Mouse (Mus musculus) liver, embryonic 13.5 days (tissue): Measurements from ENCODE around the gene Dnah17. TPM values are rescaled to one million over a fixed set of nuclear protein-coding genes. Genes with fewer than 3 reads are reported as not detected.

Experiments used
- ATAC-seq: fragments of 200-750 bp; cut with Nextera tagmentation; 2 replicates; pipeline ENCODE4 v1.8.0; 2017; ENCODE audit warnings: low read depth, mild to moderate bottlenecking, moderate number of reproducible peaks, moderate library complexity
- DNase-seq: peaks from one replicate; pipeline ENCODE4 v3.0.0; 2022
- H3K27ac ChIP-seq: fragments of 300-500 bp; sonication (generic); 2 replicates; pipeline ENCODE4 v1.5.1; 2015; ENCODE audit warnings: moderate library complexity, mild to moderate bottlenecking, inconsistent platforms
- H3K27me3 ChIP-seq: fragments of 300-500 bp; sonication (generic); 2 replicates; pipeline ENCODE4 v1.6.1; 2015; ENCODE audit warnings: mild to moderate bottlenecking, inconsistent platforms
- H3K36me3 ChIP-seq: fragments of 300-500 bp; sonication (generic); 2 replicates; pipeline ENCODE4 v1.6.1; 2015; ENCODE audit warnings: mild to moderate bottlenecking, inconsistent platforms
- H3K4me1 ChIP-seq: fragments of 300-500 bp; sonication (generic); replicated peaks from 2 replicates; pipeline ENCODE4 v1.6.1; 2015; ENCODE audit warnings: inconsistent platforms
- H3K4me2 ChIP-seq: fragments of 300-500 bp; sonication (generic); 2 replicates; pipeline ENCODE4 v1.6.1; 2015; ENCODE audit warnings: inconsistent platforms, mild to moderate bottlenecking, moderate library complexity
- H3K4me3 ChIP-seq: fragments of 300-500 bp; sonication (generic); replicated peaks from 2 replicates; pipeline ENCODE4 v1.5.1; 2015; ENCODE audit warnings: mild to moderate bottlenecking, inconsistent platforms
- H3K9ac ChIP-seq: fragments of 300-500 bp; sonication (generic); 2 replicates; pipeline ENCODE4 v1.6.1; 2015; ENCODE audit warnings: mild to moderate bottlenecking, inconsistent platforms
- H3K9me3 ChIP-seq: fragments of 300-500 bp; sonication (generic); replicated peaks from 2 replicates; pipeline ENCODE4 v1.6.1; 2016; ENCODE audit warnings: inconsistent platforms
- WGBS: fragments of 180-500 bp; shearing (Covaris S2); methylation state at CpG from one replicate; pipeline ENCODE4 v1.1.7; 2015; ENCODE audit not compliant: insufficient replicate concordance; 5-methylcytosine and 5-hydroxymethylcytosine counted together
- polyA plus RNA-seq: library from polyadenylated mRNA; unstranded; fragments of >200 nt; fragmentation: Nextera tagmentation; extraction: Ambion mirVana; gene quantifications from 2 replicates; pipeline ENCODE4 v1.2.1, GENCODE M21; 2015

Dnah17 gene
- polyA plus RNA-seq = 0.07 and 0.10 TPM in 2 replicates

DNA sequence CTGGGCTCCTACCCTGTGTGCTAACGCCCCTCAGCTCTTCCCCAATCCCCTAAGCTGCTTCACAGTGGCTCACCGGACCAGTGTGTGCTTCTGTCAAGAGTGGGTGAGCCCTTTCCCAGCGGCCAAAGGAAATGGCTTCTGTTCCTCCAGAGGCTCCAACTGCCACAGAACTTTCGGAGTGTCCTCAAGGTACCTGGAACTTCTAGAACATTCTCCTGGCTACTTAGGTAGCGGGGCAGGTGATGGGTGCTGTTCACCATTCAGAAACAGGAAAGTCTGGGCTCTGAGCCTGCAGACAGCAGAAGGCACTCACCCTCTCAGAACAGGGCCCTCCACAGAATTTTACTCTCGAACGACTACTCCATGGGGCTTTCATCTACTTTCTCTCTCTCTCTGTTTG is at the start of gene Dnah17:
TSS of gene Dnah17 (minus strand) at position 101 of the 400 bp plus-strand sequence.
- no peak for ATAC-seq
- no peaks in the 10 kb centered on the region for H3K27me3 ChIP-seq
- no peaks in the 10 kb centered on the region for H3K9me3 ChIP-seq
- H3K36me3 ChIP-seq = no peaks in the 10 kb centered on the region
- no peak within 1 kb of the TSS for H3K4me3 ChIP-seq
- no peak for DNase-seq
- no peak within 1 kb of the TSS for H3K27ac ChIP-seq
- peaks cover 13% of the 10 kb centered on the region for H3K4me1 ChIP-seq
- 66% methylated on average over 7 of the region's 7 CpGs for WGBS
- no peak within 1 kb of the TSS for H3K4me2 ChIP-seq
- H3K9ac ChIP-seq = no peak within 1 kb of the TSS

DNA sequence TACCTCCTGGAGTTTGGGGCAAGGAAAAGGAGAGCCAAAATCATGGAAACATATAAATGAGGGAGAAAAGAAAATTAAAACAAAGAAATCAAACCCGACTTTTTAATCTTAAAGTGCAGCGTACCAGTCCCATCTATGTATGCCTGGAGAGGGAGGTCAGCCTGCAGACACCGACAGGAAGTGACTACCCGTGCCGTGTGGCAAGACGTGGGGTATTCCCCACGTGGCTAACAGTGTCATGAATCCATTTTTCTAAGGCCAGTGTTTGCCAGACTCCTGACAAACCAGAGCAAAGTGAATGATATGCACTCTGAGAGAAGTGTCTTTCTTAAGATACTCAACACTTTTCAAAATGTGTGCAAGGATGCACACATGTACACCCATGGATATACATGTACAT is 49.8 kb upstream of the Dnah17 start:
- DNase-seq = no peak
- Histone ChIP-seq H3K9ac (no peak overlapping the region), H3K27me3 (no peaks in the 10 kb centered on the region), H3K4me1 (peaks cover 8% of the 10 kb centered on the region; the same call in 1 of the 2 replicates), H3K36me3 (peaks cover 14% of the 10 kb centered on the region; the same call in 1 of the 2 replicates), H3K4me3 (no peak overlapping the region), H3K4me2 (no peak overlapping the region), H3K9me3 (no peaks in the 10 kb centered on the region), H3K27ac (no peak overlapping the region)
- ATAC-seq = no peak
- 44% methylated on average over 7 of the region's 7 CpGs for WGBS

DNA sequence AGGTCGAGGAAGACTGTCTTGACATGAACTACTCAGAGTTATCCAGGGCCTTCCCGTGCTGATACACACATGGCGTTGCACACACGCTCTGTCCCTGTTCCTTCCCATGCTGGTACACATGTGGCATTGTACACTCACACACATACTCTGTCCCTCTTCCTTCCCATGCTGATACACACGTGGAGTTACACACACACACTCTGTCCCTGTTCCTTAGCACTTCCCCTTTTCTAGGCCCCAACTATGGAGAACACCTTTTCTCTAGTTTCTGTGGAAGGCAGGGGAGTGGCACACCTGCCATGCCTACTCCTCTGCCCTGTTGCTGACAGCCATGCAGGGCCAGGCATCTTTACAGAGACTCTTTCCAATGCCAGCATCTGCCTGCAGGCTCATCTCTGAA is 47.8 kb upstream of the Dnah17 start:
- Histone ChIP-seq H3K9me3 (no peaks in the 10 kb centered on the region), H3K4me2 (no peak overlapping the region), H3K27ac (no peak overlapping the region), H3K36me3 (peaks cover 9% of the 10 kb centered on the region; the same call in 1 of the 2 replicates), H3K9ac (no peak overlapping the region), H3K27me3 (no peaks in the 10 kb centered on the region), H3K4me3 (no peak overlapping the region), H3K4me1 (no peaks in the 10 kb centered on the region)
- WGBS = 56% methylated on average over 5 of the region's 5 CpGs
- ATAC-seq (no peak), DNase-seq (no peak)

DNA sequence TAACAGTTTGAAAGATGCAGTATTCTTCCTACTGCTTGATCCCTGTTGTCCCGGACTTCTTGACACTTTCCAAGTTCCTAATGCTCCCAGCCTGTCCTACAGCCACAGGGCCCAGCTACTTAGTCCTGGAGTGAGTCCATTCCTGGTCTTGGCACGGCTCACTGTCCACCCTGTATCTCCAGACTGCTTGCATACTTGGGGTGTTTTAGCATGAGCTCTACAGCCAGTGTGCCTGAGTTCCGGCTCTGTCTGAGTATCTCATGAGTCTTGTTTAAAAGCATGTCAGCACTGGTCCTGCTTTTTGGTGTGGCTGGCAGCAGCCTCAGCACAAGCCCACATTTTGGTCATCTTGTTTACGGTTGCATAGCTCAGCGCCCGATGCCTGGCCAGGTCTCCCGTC is 44.3 kb upstream of the Dnah17 start:
- no peaks in the 10 kb centered on the region for H3K27me3 ChIP-seq
- no peak overlapping the region for H3K27ac ChIP-seq
- WGBS = 76% methylated on average over 7 of the region's 7 CpGs

DNA sequence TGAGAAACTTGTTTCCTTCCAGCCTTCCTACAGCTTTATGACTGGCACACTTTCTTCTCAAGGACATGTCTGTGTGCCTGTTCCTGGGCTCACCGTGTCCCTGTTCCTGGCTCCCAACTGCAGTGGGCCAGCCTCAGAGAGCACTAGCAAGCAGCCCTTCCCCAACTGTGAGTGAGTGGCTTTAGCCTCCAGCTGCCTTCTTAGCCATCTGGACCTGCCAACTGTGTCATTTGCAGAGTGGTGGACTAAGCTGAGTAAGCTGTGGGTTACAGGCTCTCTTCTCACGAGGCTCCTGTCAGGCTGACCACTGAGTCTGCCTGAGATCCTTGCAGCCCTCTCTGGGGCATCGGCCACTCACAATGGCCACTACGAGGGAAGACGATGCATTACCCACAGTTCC is 42.3 kb upstream of the Dnah17 start:
- Histone ChIP-seq H3K36me3 (peaks cover 4% of the 10 kb centered on the region; the same call in 1 of the 2 replicates), H3K4me2 (no peak overlapping the region), H3K27ac (no peak overlapping the region), H3K4me3 (no peak overlapping the region), H3K27me3 (no peaks in the 10 kb centered on the region), H3K9me3 (no peaks in the 10 kb centered on the region), H3K9ac (no peak overlapping the region), H3K4me1 (no peaks in the 10 kb centered on the region)
- DNase-seq = no peak
- WGBS = 64% methylated on average over 5 of the region's 5 CpGs
- ATAC-seq = no peak

More for the DNA sequence above, 44.3 kb upstream of the Dnah17 start:
- DNase-seq (no peak), ATAC-seq (no peak)
- Histone ChIP-seq H3K36me3 (no peaks in the 10 kb centered on the region), H3K4me3 (no peak overlapping the region), H3K9ac (no peak overlapping the region), H3K4me2 (no peak overlapping the region), H3K4me1 (no peaks in the 10 kb centered on the region), H3K9me3 (no peaks in the 10 kb centered on the region)

DNA sequence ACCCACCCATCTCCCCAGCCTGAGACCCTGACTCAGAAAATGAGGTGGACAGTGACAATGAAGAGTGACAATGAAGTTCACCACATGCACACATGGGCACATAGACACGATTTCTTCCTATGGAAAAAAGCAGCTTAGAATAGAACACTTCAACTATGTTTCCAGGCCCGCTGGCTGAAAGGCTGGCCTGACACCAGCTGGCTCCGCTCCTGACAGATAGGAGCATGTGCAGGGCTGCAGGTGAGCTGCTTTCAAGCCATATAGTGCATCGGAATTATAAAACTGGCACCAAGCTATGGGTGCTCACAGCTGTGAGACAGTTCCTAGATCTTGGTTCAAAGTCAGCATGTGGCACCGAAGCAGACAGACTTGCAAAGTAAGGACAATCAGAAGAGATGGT is 39.9 kb upstream of the Dnah17 start:
- Histone ChIP-seq H3K4me3 (no peak overlapping the region), H3K9me3 (no peaks in the 10 kb centered on the region), H3K27ac (no peak overlapping the region), H3K4me2 (no peak overlapping the region), H3K9ac (no peak overlapping the region), H3K36me3 (peaks cover 7% of the 10 kb centered on the region), H3K27me3 (no peaks in the 10 kb centered on the region), H3K4me1 (no peaks in the 10 kb centered on the region)
- no peak for ATAC-seq
- no peak for DNase-seq
- 73% methylated on average over 5 of the region's 5 CpGs for WGBS

DNA sequence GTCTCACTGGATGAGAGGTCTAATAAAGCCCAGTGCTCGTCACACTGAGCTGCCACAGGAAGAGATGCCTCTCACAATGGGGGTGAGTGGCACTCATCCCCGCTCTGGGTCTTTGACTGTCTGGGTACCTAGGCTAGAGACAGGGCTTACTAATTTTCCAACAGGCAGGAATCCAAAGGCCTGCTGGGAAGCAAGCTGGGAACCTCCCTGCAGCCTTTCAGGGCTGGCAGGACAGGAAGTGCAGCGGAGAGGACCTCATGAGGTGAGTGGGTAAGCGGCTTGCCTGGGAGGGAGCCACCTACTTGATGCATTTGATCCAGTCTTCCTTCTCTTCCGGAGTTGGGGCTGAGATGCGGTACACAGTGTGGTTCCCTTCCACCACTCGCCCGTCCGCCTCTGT is 38.3 kb upstream of the Dnah17 start:
- Histone ChIP-seq H3K9ac (no peak overlapping the region), H3K4me3 (no peak overlapping the region), H3K27me3 (no peaks in the 10 kb centered on the region), H3K36me3 (peaks cover 7% of the 10 kb centered on the region), H3K4me1 (no peaks in the 10 kb centered on the region), H3K9me3 (no peaks in the 10 kb centered on the region), H3K4me2 (no peak overlapping the region), H3K27ac (no peak overlapping the region)
- DNase-seq (no peak), ATAC-seq (no peak)
- 76% methylated on average over 9 of the region's 9 CpGs for WGBS

DNA sequence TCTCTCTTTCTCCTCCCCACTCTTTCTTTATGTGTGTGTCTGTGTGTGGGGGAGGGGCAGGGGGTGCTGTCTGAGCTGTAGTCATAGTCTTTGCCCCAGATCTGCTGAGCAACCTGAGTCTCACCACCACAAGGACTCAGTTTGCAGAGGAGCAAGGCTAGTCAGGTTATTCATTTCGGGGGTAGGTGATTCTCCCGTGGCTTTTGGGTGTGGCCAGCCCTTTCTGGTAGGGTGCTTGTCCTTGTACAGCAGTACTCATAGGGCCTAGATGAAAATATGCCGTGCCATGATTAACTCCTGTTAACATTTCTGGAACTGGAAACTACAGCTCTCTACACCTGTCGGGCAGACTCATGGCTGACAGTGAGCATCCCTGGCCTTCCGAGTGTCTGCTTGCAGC is 36.2 kb upstream of the Dnah17 start:
- H3K27me3 ChIP-seq = no peaks in the 10 kb centered on the region
- peaks cover 7% of the 10 kb centered on the region for H3K36me3 ChIP-seq
- H3K4me1 ChIP-seq = peaks cover 1% of the 10 kb centered on the region; the same call in 1 of the 2 replicates
- ATAC-seq (no peak), DNase-seq (no peak)
- no peak overlapping the region for H3K27ac ChIP-seq
- 60% methylated on average over 5 of the region's 5 CpGs for WGBS
- no peak overlapping the region for H3K4me2 ChIP-seq
- H3K4me3 ChIP-seq = no peak overlapping the region
- no peak overlapping the region for H3K9ac ChIP-seq
- no peaks in the 10 kb centered on the region for H3K9me3 ChIP-seq

DNA sequence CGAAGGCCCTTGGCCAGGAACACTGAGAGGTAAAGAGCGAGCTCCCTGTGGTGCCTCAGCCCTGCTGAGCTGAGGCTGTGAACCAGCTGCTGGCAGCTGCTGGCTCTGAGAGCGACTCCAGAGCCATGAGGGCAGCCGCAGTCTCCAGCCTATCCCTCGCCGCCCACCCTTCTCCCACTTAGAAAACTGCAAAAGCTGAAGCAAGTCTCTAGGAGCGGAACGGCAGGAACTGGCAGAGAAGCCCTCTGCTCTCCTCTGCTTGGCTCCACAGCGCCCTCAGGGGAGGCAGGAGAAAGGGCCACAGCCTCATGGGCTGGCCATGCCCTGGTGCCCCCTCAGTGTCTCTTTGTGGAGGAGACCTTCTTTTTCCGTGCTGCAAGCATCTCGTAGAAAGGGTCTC is 35.2 kb upstream of the Dnah17 start:
- no peak overlapping the region for H3K4me2 ChIP-seq
- no peak overlapping the region for H3K4me3 ChIP-seq
- no peak overlapping the region for H3K9ac ChIP-seq
- DNase-seq (no peak), ATAC-seq (no peak)
- no peak overlapping the region for H3K27ac ChIP-seq
- no peaks in the 10 kb centered on the region for H3K9me3 ChIP-seq
- H3K27me3 ChIP-seq = no peaks in the 10 kb centered on the region
- WGBS = 73% methylated on average over 11 of the region's 11 CpGs
- peaks cover 7% of the 10 kb centered on the region for H3K36me3 ChIP-seq
- peaks cover 6% of the 10 kb centered on the region; the same call in 1 of the 2 replicates for H3K4me1 ChIP-seq

DNA sequence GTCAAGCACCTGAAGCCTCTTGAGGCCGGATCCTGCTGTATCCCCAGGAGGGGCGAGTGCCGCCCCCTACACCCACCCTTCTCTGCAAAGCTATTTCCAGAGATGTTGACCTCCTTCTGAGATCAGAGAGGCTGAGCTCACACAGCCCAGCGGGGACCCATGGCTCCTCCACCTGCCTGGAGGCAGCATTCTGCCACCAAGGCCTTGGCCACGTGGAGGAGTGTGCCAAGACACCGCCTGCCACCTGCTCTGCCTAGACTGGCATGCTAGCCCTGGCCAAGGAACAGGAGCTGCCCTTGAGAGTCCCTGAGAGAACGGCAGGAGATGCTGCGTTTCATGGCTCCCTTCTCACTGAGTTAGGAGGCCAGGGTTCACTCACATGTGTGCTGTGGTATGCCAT is 34.1 kb upstream of the Dnah17 start:
- DNase-seq (no peak), ATAC-seq (no peak)
- Histone ChIP-seq H3K4me1 (peaks cover 6% of the 10 kb centered on the region; the same call in 1 of the 2 replicates), H3K9ac (no peak overlapping the region), H3K4me3 (no peak overlapping the region), H3K36me3 (peaks cover 7% of the 10 kb centered on the region), H3K4me2 (no peak overlapping the region), H3K27me3 (no peaks in the 10 kb centered on the region), H3K9me3 (no peaks in the 10 kb centered on the region), H3K27ac (no peak overlapping the region)
- 69% methylated on average over 8 of the region's 8 CpGs for WGBS

DNA sequence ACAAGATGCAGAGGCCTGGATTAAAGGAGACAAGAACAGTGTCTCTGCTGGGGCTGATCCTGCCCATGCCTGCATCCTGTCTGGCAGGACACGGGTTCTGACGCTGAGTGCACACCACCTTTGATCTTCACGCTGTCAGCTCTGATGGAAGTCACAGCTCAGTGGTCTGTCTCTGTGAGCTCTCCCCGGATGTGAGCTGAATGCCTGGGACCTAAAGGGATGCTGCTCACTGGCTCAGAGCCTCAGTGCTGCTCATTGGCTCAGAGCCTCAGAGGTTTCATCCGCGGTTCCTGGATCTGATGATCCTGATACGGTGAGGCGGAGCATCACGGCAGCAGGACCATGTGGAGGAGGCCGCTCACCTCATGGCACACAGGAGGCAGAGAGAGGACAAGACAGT is 31.8 kb upstream of the Dnah17 start:
- ATAC-seq (no peak), DNase-seq (no peak)
- Histone ChIP-seq H3K9me3 (no peaks in the 10 kb centered on the region), H3K9ac (no peak overlapping the region), H3K4me3 (no peak overlapping the region), H3K36me3 (peaks cover 3% of the 10 kb centered on the region; the same call in 1 of the 2 replicates), H3K4me1 (peaks cover 6% of the 10 kb centered on the region; the same call in 1 of the 2 replicates), H3K27me3 (no peaks in the 10 kb centered on the region), H3K27ac (no peak overlapping the region), H3K4me2 (no peak overlapping the region)
- 67% methylated on average over 10 of the region's 10 CpGs for whole genome bisulfite sequencing

DNA sequence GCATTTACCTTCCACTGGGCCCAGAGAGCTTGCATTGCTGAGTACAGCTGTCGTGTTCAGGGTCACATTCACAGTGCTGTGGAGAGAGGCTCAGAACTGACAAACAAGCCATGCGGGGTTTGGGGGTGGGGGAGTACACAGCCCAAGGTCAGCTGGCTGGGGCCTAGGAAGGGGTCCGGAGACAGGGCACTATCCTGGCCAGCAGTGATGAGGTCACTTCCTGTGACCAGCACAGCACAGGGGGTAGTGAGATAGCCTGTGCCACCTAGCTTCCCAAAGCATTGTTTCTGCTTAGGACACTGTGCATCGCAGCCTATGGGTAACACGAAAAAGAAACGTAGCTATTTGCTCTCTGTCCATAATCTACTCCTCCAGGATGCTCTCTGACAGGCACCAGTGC is 30.8 kb upstream of the Dnah17 start:
- no peak overlapping the region for H3K27ac ChIP-seq
- H3K4me1 ChIP-seq = peaks cover 6% of the 10 kb centered on the region; the same call in 1 of the 2 replicates
- no peak overlapping the region for H3K4me2 ChIP-seq
- WGBS = 49% methylated on average over 6 of the region's 6 CpGs
- ATAC-seq = peak; percentile 59
- no peak overlapping the region for H3K4me3 ChIP-seq
- H3K27me3 ChIP-seq = no peaks in the 10 kb centered on the region
- no peak overlapping the region for H3K9ac ChIP-seq
- H3K36me3 ChIP-seq = peaks cover 2% of the 10 kb centered on the region; the same call in 1 of the 2 replicates
- no peaks in the 10 kb centered on the region for H3K9me3 ChIP-seq
- DNase-seq = no peak
